Mouse (Mus musculus) layer of hippocampus, adult 11-12 months (tissue): ENCODE measurements around the gene Psmb8.

Experiments
- DNase-seq: peaks from one replicate; pipeline ENCODE4 v3.0.0; 2022; ENCODE audit warnings: low spot score

The Psmb8 gene

DNA sequence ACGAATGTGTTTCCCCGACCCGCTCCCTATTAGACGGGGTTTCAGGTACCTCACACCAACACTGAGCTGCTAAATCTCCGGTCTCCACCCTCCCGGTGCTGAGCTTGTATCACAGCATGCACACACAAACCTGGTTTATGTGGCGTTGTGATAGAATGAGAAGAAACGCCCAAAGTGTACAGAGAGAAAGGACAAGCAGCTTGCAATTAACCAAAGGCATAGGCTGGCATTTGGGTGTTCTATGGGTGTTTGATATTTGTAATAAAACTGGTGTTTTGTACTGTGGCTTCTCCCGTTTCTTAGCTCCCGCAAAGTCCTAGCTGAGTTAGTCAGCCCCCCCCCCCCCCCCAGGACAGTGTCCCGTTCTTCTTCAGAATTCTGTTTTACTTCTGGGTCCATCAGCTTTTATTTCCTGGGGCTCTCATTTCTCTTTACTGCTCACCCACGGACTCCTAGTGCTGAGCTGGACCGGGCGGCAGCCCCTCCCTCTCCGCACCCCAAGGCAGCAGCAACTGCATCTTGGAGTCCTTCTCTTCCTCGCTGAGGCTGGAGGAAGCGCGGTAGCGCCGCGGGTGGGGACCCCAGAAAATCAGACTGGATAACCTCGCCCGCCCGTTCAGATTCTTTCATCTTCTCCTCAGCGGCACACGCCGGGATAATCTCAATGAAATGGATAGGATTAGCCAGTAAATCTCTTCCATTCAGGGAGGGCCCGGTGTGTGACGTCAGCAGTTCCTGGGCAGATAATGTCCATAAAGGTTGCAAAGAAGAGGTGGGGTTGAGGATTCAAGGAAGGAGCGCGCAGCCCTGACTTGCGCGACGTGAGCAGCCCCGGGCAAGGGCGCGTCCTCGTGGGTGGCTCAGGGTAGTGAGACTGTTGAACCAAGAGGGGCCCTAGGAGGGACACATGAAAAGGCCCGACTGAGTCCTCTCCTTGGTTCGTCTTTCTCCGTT lies at the start of gene Psmb8:
Gene Psmb8 (plus strand): TSS at position 781 of the 954 bp plus-strand sequence.
- DNase-seq = peak; percentile 90

DNA sequence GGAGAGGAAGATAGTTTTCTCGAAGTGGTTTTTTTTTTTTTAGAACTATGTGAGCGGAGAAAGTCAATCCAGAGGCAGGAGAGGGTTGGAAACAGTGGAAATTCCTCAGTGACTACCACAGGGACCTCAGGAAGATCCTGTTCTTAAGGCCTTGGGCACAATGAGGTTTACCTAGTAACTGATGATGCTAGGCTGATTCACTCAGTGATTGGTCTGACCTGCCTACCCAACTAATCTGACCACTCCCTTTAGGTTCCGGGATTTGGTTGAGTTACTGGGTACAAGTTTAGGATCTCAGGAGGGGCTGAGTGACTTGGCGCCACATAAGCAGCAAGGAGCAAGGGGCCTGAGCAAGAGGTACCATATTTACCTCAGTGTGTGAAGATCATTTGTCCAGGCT lies 44.6 kb upstream of the Psmb8 start, which contains the start of gene H2-DMb1:
Gene H2-DMb1 (plus strand): TSS at position 150 of the 400 bp plus-strand sequence.
- peak; percentile 78 for DNase-seq

DNA sequence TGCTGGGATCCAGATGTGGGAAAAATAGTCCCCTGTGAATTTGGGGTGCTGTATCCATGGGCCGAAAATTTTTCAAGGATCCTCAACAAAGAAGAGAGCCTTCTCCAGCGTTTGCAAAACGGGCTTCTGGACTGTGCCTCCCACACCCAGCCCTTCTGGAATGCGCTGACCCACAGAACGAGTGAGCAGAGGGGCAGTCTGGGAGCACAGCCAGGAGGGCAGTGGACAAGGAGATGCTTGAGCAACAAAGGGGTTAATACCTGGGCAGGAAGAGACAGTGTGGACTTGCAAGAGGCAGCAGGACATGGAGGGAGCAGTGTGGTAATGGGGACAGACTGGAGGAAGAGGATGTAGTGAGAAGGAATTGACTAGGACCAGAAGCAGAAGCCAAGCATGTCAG lies 42.0 kb upstream of the Psmb8 start:
- no peak for DNase-seq

DNA sequence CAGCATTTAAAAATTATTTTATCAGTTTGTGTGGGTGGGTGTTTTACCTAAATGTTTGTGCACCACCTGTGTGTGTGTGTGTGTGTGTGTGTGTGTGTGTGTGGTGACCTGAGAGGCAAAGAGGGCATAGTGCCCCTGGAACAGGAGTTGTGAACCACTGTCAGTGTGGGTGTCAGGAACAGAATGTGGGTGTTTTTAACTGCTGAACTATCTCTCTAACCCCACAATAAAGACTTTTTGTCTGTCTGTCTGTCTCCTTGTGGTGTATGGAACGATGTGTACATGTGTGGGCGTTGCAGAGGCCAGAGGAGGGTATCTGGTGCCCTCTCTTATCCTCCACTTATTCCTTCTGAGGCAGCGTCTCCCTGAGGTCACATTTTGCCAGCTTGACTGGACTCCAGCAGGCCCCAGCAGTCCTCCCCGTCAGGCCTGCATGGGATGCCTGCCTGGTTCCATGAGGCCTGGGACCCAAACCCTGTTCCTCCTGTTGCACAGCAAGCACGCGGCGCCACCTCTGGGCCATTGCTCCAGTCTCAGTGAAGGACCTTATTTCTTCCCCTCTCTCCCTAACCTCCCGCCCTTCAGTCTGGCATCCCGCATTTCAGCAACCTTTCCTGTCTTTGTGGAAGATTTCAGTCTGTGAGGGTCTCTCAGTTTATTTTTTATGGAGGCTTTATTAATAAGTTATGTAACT lies 33.2 kb upstream of the Psmb8 start:
- DNase-seq = no peak

DNA sequence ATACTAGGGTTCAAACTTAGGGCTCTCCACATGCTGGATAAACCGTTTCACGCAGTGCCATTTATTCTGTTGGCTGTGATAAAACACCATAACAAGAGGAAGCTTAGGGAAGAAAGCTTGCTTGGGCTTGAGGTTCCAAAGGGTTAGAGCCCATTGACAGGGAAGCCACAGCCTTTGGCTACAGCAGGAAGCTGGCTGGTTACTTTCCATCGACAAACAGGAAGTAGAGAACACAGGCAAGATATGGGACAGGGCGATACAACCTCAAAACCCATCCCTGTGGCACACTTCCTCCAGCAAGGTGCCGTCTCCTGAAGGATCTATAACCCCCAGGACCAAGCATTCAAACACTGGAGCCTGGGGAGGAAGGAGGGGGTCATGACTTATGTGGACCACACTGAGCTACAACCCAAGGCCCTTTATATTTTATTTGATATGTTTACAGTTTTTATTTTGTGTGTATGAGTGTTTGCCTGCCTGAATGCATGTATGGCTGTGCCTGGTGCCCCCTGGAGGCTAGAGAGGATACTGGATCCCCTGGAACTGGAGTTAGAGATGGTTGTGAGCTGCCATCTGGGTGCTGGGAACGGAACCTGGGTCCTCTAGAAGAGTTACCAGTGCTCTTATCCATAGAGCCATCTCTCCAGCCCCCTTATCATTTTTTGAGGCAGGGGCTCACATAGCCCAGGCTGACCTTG lies 32.3 kb upstream of the Psmb8 start:
- no peak for DNase-seq

DNA sequence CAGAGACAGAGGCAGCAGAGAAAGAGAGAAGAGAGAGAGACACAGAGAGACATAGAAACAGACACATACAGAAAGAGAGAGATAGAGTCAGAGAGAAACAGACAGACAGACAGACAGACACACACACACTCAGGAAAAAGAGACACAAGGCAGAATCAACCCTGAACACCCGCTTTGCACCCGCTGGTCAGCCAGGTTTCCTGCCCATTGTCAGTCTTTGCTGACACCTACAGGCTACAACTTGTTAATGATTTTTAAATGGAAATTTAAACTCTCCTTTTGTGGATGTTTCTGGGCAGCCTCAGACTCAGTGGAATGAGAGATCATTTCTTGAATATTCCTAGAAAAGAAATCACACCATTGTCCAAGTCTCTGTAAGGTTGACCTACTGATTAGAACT lies 28.2 kb upstream of the Psmb8 start:
- peak; percentile 45 for DNase-seq

DNA sequence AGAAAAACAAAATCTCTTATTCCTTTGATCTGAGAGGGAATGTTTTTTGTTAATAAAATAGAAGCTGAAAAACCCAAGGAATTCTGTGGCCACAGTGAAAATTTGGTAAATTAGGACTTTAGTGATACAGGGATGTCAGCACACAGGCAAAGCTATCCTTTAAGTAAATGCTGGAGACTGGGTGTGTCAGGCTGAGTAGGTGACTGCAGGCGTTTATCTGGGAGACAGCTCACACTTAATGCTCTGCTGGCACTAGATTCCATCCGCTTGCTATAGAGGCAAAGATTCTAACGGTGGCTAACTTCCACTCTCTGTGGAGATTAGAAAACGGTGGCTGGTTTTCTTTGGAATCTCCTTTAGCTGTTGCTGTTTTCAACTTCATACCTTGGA lies 27.0 kb upstream of the Psmb8 start:
- DNase-seq = no peak

DNA sequence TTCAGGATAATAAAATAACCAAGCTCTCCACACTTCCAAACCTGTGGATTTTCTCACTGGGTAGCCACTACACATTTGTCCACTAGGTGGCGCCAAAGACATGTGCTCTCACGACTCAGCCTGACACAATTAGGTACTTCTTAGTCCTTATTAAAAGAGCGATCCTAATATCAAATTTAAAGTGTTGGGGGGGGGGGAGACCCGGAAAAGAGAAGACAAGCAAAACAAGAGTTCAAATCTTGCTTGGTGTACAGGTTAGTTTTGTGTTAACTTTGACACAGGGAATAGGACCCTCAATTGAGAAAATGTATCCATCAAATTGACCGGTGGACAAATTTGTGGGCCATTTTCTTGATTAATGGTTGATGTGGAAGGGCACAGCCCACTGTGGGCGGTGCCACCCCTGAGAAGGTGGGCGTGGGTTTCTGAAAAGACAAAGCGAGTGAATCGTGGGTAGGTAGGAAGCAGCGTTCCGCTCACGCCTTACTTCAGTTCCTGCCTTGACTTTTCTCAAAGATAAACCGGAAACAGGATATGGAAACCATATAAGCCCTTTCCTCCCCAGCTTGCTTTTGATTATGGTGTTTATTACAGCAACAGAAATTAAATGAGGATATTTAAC lies 26.5 kb upstream of the Psmb8 start:
- peak; percentile 90 for DNase-seq

DNA sequence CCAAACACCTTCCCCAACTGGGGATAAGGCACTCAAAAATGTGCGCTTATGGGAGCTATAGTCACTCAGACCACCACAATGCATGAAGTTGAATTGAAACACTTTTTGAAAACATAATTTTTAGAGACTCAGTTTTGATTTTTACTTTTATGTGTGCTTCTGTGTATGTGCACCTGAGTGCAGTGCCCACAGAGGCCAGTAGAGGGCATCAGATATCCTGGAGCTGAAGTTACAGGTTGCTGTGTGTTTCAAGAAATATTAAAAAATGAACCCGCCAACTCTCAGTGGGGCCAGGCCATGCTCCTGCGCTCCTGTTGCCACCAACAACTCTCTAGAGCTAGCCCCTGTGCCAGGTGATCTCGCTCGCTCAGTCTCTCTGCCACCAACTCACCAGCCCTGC lies 25.0 kb upstream of the Psmb8 start:
- no peak for DNase-seq

DNA sequence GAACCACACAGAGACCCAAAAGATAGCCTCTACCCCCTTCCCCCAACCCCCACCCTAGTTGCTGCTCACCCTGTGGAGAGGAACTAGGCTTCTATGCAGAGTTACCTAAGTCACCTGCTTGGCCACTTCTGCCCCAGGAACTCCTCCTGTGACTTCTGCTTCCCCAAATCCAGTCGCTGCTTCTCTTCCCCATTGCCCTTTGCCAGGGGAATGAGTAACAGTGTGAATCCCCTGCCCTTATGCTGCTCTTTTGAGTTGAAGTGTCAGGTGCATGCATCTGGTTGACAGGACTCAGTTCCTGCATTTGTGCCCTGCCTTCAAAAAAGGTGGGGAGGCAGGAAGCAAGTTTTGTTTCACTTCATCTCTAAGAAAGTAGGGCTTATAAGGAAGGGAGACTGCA lies 23.4 kb upstream of the Psmb8 start:
- DNase-seq = no peak

DNA sequence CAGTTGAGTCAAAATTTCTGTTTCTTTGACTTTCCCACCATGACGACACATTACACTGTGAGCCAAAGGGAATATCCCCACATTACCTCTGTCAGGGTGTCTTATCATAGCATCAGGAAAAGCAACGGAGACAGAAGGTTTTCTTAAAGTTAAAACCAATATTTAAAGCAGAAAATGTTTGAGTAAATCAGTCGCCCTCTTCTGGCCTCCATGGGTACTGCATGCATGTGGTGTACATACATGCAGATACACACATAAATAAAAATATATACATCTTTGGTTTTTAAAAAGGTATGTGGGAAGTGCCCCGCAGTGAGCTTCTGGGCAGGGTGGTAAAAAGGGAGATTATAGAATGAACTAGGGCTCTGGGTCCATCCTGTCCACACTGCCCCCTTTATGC lies 20.3 kb upstream of the Psmb8 start:
- DNase-seq = no peak

DNA sequence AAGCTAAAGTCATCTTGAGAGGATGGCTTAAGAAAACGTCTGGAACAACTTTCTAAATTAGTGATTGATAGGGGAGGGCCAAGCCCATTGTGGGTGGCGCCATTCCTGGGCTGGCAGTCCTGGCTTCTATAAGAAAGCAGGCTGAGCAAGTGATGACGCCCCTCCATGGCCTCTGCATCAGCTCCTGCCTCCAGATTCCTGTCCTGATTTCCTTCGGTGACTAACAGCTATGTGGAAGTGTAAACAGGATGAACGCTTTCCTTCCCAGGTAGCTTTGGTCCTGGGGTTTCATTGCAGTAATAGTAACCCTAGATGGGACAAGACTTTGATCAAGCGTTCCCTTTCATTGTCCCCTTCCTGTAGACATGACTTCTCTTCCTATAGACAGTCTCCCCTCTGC lies 18.5 kb upstream of the Psmb8 start:
- no peak for DNase-seq

DNA sequence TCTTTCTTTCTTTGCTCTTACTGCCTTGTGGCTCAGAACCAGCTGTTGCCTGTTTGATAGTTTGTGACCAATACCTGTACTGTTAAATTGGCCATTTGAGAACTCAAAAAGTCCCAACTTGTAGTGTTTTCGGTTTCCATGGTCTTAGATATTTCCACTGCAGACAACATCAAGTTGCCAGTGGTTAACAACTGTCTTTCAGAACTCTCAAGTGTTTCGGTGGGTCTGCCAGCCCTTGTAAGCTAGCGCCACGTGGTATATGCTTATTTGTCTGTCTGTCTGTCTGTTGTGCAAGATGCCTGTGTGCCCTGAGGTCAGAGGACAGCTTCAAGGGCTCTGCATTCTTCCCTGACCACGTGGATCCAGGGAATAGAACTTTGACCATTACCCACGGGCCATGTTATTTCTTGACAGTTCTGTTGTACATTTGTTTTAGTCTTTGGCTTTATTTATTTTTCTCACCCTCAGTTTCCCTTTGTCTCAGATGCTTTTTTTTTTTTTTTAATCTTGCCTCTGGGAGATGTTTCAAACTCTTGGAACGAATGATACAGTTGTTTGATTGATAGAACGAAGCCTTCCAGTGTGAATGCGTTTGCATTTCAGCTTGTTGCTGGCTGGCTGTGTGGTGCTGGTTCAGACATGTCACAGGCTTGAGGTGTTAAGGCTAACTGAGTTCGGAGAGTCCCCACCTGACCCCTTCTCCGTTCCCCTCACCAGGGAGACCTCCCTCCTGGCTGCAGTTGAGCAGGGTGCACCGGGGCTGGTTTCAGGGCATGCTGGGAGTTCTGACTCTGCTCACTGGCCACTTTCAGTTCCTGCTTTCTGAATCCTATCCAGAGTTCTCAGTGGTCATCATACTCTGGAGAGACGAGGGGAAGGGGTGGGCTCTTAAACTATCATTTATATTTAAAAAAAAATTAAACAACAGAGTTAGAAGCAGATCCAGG lies 17.3 kb upstream of the Psmb8 start:
- no peak for DNase-seq

DNA sequence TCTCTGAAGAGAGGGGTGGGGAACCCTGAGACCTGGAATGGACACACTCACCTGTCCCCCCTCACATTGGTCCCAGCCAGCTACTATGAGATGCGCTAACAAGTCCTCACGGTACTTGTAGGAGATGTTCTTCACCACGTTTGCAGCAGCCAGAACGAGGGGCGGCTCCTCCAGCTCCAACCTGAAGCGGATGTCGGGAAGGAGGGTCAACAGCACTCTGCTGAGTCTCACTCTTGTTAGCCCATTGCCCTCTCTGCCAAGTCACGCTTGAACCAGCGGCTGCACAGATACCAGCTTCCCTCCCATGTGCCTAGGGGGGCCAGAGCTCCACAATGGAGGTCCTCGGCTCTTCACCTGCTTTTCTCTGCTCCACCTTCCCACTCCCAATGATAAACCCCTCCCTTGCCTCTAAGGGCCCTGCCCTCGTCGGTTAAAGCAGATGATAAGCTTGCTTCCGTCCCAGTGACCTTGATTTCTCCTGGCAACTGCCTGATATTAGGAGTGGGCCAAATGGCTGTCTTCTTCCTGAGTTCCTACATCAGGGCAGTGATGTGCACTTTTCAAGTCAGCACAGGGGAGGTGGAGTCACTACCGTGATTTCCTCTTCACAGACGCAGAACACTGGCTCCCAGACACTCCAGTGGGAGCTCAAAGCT lies 13.8 kb upstream of the Psmb8 start:
- no peak for DNase-seq

DNA sequence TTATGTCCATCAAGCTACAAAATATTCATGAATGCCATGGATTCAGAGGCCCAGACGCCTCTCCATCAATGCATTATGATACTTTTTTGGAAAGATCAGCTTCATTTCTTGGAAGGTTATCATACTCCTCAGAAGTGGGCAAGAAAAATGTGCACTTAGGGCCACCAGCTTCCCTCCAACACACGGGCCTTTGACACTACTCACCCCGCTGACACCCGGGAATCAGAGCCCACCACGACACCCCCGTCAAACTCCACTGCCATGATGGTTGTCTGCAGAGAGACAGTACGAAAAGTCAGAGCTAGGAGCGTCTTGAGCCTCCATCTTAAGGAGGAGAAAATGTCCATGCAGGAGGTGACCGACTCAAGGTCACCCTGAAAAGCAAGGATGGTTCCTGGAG lies 12.0 kb upstream of the Psmb8 start:
- no peak for DNase-seq

DNA sequence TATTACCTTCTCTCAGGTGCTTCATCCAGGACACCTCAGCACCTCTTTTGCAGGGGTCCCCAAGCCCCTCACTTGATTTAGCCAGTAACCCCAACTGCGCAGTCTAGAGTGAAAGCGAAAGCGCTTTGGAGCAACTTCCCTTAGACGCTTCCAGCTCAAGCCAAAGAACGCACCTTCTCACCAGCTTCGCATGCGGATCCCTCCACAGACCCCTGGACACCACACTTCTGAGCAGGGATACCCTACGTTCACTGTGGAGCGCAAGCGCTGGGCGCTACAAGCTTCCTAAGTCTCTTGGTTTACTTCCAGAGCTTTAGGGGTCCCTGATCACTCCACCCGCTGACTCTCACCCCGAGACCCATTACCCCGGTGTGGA lies 10.6 kb upstream of the Psmb8 start:
- no peak for DNase-seq

DNA sequence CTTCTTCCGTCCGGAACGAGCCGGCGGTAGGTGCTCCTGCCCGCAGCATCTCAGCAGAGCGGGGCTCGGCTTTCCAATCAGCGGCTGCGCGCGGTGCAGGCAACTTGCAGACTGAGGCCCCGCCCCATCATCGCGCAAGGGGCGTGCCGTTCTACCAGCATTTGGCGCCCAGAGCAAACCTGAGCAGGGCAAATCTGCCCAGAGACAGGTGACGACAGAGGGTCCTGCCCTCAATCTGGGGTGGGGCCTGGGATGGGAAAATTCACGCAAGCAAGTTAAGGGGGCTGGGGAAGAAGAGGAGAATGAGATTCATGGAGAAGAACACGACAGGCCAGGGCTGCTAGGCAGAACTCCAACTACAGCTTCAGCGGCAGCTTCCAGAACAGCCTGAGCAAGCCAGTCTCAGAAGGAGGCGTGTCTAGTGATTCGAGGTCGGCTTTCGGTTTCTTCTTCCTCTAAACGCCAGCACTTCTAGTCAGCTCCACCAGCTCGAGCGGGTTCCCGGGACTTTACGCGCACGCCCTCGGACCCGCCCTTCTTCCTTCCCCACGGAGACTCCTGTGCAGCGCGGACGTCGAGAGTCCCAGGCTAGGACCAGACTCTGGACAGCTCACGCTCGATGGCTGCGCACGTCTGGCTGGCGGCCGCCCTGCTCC lies 10.1 kb upstream of the Psmb8 start, which contains the start of the genes Tap1 and Psmb9:
Gene Tap1 (plus strand): TSS at position 293 of the 656 bp plus-strand sequence.
Gene Psmb9 (minus strand): TSS at position 504 of the 656 bp plus-strand sequence.
- peak; percentile 98 for DNase-seq

DNA sequence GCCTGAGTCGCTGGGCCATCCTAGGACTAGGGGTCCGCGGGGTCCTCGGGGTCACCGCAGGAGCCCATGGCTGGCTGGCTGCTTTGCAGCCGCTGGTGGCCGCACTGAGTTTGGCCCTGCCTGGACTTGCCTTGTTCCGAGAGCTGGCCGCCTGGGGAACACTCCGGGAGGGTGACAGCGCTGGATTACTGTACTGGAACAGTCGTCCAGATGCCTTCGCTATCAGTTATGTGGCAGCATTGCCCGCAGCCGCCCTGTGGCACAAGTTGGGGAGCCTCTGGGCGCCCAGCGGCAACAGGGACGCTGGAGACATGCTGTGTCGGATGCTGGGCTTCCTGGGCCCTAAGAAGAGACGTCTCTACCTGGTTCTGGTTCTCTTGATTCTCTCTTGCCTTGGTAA lies 9.5 kb upstream of the Psmb8 start:
- DNase-seq = no peak

DNA sequence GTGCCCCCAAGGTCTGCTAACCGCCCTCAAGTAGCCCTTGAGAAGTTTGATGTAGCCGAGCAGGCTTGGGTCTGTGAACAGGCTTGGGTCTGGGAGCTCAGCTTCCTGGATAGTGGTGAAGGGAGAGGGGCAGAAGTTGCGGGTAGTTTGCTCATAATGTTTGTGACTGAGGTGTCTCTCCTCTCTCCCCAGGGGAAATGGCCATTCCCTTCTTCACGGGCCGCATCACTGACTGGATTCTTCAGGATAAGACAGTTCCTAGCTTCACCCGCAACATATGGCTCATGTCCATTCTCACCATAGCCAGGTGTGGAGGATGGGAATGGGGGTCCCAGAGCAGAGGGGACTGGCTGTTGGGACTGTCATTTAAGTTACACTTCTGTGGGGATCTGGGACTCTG lies 8.5 kb upstream of the Psmb8 start:
- DNase-seq = no peak

DNA sequence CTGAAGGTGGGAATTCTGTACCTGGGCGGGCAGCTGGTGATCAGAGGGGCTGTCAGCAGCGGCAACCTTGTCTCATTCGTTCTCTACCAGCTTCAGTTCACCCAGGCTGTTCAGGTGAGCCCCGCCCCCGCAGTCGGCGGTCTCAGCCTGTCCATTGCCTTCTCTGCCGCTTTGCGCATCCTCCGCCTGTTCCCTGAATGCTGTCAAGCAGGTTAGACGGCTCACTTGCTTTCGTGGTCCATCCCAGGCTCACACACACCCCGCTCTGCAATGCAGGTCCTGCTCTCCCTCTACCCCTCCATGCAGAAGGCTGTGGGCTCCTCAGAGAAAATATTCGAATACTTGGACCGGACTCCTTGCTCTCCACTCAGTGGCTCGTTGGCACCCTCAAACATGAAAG lies 4.7 kb upstream of the Psmb8 start:
- DNase-seq = no peak
